Mouse (Mus musculus) heart, embryonic 14.5 days (tissue): Measurements from ENCODE around the gene Minpp1. TPM values are rescaled to one million over a fixed set of nuclear protein-coding genes. Genes with fewer than 3 reads are reported as not detected.
A peak's percentile ranks its signal among the peaks of the same experiment; 100 is the strongest.
"Not testable (repeated sequence)": the region's sequence is repeated elsewhere in the genome, so short reads cannot be mapped to it uniquely, and the experiment has no call there.

Experiments used
- ATAC-seq: fragments of 200-750 bp; cut with Nextera tagmentation; 2 replicates; pipeline ENCODE4 v1.8.0; 2017; ENCODE audit warnings: low read depth, moderate TSS enrichment; ENCODE audit not compliant: insufficient number of reproducible peaks, insufficient read depth, low FRiP score
- H3K27ac ChIP-seq, 2 experiments: fragments of 200-500 bp in 1 of 2; fragments of 300-500 bp in 1 of 2; sonication (generic) in 1 of 2; replicated peaks in 1 of 2; 2 replicates each; pipeline ENCODE4 v1.5.1; 2012 to 2014; ENCODE audit warnings: low read depth in 2 of 2, low read length in 2 of 2, control low read depth in 1 of 2, mild to moderate bottlenecking in 1 of 2, mixed read lengths in 1 of 2; ENCODE audit not compliant: control insufficient read depth in 1 of 2, insufficient read depth in 1 of 2
- H3K27me3 ChIP-seq: fragments of 300-500 bp; sonication (generic); 2 replicates; pipeline ENCODE4 v1.6.1; 2014; ENCODE audit warnings: mild to moderate bottlenecking, low read length, control low read depth; ENCODE audit not compliant: control insufficient read depth, insufficient read depth
- H3K36me3 ChIP-seq: fragments of 300-500 bp; sonication (generic); 2 replicates; pipeline ENCODE4 v1.6.1; 2014; ENCODE audit warnings: mild to moderate bottlenecking, control low read depth, low read length, mixed read lengths; ENCODE audit not compliant: control insufficient read depth, insufficient read depth
- H3K4me1 ChIP-seq, 2 experiments: fragments of 200-500 bp in 1 of 2; fragments of 300-500 bp in 1 of 2; sonication (generic) in 1 of 2; 2 replicates each; pipeline ENCODE4 v1.6.1; 2012 to 2014; ENCODE audit warnings: low read length in 2 of 2, control low read depth in 1 of 2, mixed read lengths in 1 of 2; ENCODE audit not compliant: control insufficient read depth in 2 of 2, insufficient read depth in 2 of 2
- H3K4me2 ChIP-seq: fragments of 300-500 bp; sonication (generic); 2 replicates; pipeline ENCODE4 v1.6.1; 2014; ENCODE audit warnings: mild to moderate bottlenecking, low read length
- H3K4me3 ChIP-seq, 2 experiments: fragments of 200-500 bp in 1 of 2; fragments of 300-500 bp in 1 of 2; sonication (generic) in 1 of 2; 2 replicates each; pipeline ENCODE4 v1.5.1; 2012 to 2014; ENCODE audit warnings: low read length in 2 of 2, mild to moderate bottlenecking in 2 of 2, control low read depth in 1 of 2, low read depth in 1 of 2, moderate library complexity in 1 of 2; ENCODE audit not compliant: control insufficient read depth in 1 of 2, insufficient read depth in 1 of 2
- H3K9ac ChIP-seq: fragments of 300-500 bp; sonication (generic); 2 replicates; pipeline ENCODE4 v1.6.1; 2014; ENCODE audit warnings: mild to moderate bottlenecking, low read length
- H3K9me3 ChIP-seq: fragments of 300-500 bp; sonication (generic); 2 replicates; pipeline ENCODE4 v1.6.1; 2016; ENCODE audit warnings: low read length, control low read depth; ENCODE audit not compliant: control insufficient read depth
- WGBS: fragments of 180-500 bp; shearing (Covaris S2); extraction: QIAGEN DNeasy Blood & Tissue Kit; methylation state at CpG from one replicate; pipeline ENCODE4 v1.1.7; 2014; 5-methylcytosine and 5-hydroxymethylcytosine counted together
- polyA plus RNA-seq: library from polyadenylated mRNA; unstranded; fragments of >200 nt; fragmentation: Nextera tagmentation; extraction: Ambion mirVana; gene quantifications from 2 replicates; pipeline ENCODE4 v1.2.1, GENCODE M21; 2014

Minpp1 gene
- polyA plus RNA-seq: 54.1 and 57.2 TPM in 2 replicates

- peaks cover 7 to 22% of the 10 kb centered on the region in 2 experiments for H3K4me1 ChIP-seq
- H3K27ac ChIP-seq: peak within 1 kb of the TSS; percentile 83 to 86
- ATAC-seq: peak; percentile 90
- no peaks in the 10 kb centered on the region for H3K36me3 ChIP-seq
- peak within 1 kb of the TSS; percentile 78 to 81 for H3K4me3 ChIP-seq
- H3K4me2 ChIP-seq: peak within 1 kb of the TSS; percentile 88
- under 1% methylated on average over 55 of the region's 64 CpGs for WGBS
- H3K9ac ChIP-seq: peak within 1 kb of the TSS; percentile 89
- no peaks in the 10 kb centered on the region for H3K9me3 ChIP-seq
- H3K27me3 ChIP-seq: no peaks in the 10 kb centered on the region
These were observed at the start of gene Minpp1 for GRCm38 (mm10) chr19:32485681-32486105. TSS of gene Minpp1 (plus strand) at chr19:32485769.

- ATAC-seq: no peak
- H3K9me3 ChIP-seq: peaks cover 3% of the 10 kb centered on the region
- WGBS: 94% methylated on average over 2 of the region's 2 CpGs
These were observed 46.2 kb upstream of the Minpp1 start for GRCm38 (mm10) chr19:32439356-32439755.

GRCm38 (mm10) chr19:32441568-32441967 lies 44.0 kb upstream of the Minpp1 start:
- Histone ChIP-seq H3K4me2 (no peak overlapping the region), H3K4me1 (peaks cover 6 to 8% of the 10 kb centered on the region in 2 experiments; a peak in 2 of 4 replicates), H3K27ac (no peak overlapping the region), H3K9me3 (peaks cover 3% of the 10 kb centered on the region), H3K4me3 (no peak overlapping the region), H3K9ac (no peak overlapping the region), H3K27me3 (no peaks in the 10 kb centered on the region), H3K36me3 (no peaks in the 10 kb centered on the region)
- 94% methylated on average over 10 of the region's 11 CpGs for WGBS
- no peak for ATAC-seq

More at GRCm38 (mm10) chr19:32439356-32439755, 46.2 kb upstream of the Minpp1 start:
- H3K27ac ChIP-seq: no peak overlapping the region
- H3K4me2 ChIP-seq: no peak overlapping the region
- H3K36me3 ChIP-seq: no peaks in the 10 kb centered on the region
- H3K4me3 ChIP-seq: no peak overlapping the region
- peaks cover 6 to 8% of the 10 kb centered on the region in 2 experiments; a peak in 2 of 4 replicates for H3K4me1 ChIP-seq
- H3K9ac ChIP-seq: no peak overlapping the region
- no peaks in the 10 kb centered on the region for H3K27me3 ChIP-seq

GRCm38 (mm10) chr19:32448931-32449330 lies 36.6 kb upstream of the Minpp1 start:
- Histone ChIP-seq H3K9me3 (no peaks in the 10 kb centered on the region), H3K36me3 (no peaks in the 10 kb centered on the region), H3K4me1 (no peaks in the 10 kb centered on the region), H3K9ac (no peak overlapping the region), H3K27me3 (no peaks in the 10 kb centered on the region), H3K27ac (no peak overlapping the region), H3K4me2 (no peak overlapping the region), H3K4me3 (no peak overlapping the region)
- ATAC-seq: no peak
- WGBS: 93% methylated on average over 10 of the region's 10 CpGs

GRCm38 (mm10) chr19:32452231-32452630 lies 33.3 kb upstream of the Minpp1 start:
- ATAC-seq: no peak
- H3K4me1 ChIP-seq: no peaks in the 10 kb centered on the region
- WGBS: 77% methylated on average over 4 of the region's 4 CpGs

GRCm38 (mm10) chr19:32456744-32457143 lies 28.8 kb upstream of the Minpp1 start:
- Histone ChIP-seq H3K36me3 (no peaks in the 10 kb centered on the region), H3K9ac (no peak overlapping the region), H3K4me3 (no peak overlapping the region), H3K27me3 (no peaks in the 10 kb centered on the region), H3K27ac (no peak overlapping the region), H3K4me1 (no peaks in the 10 kb centered on the region), H3K9me3 (0 out of 2 replicates have a peak, but pooled peaks cover 4% of the 10 kb centered on the region), H3K4me2 (no peak overlapping the region)
- ATAC-seq: no peak
- WGBS: 70% methylated on average over 2 of the region's 2 CpGs

More at GRCm38 (mm10) chr19:32452231-32452630, 33.3 kb upstream of the Minpp1 start:
- no peak overlapping the region for H3K9ac ChIP-seq
- no peaks in the 10 kb centered on the region for H3K9me3 ChIP-seq
- H3K27me3 ChIP-seq: no peaks in the 10 kb centered on the region
- no peak overlapping the region for H3K4me2 ChIP-seq
- no peak overlapping the region for H3K4me3 ChIP-seq
- H3K36me3 ChIP-seq: no peaks in the 10 kb centered on the region
- no peak overlapping the region for H3K27ac ChIP-seq

GRCm38 (mm10) chr19:32457631-32458030 lies 27.9 kb upstream of the Minpp1 start:
- not testable (repeated sequence) for H3K9ac ChIP-seq, H3K4me3 ChIP-seq, H3K27me3 ChIP-seq, H3K36me3 ChIP-seq, H3K4me1 ChIP-seq, H3K4me2 ChIP-seq, H3K9me3 ChIP-seq, H3K27ac ChIP-seq, ATAC-seq
- WGBS: 78% methylated on average over 8 of the region's 8 CpGs

GRCm38 (mm10) chr19:32463037-32463436 lies 22.5 kb upstream of the Minpp1 start:
- Histone ChIP-seq H3K27me3 (no peaks in the 10 kb centered on the region), H3K9ac (no peak overlapping the region), H3K4me3 (no peak overlapping the region), H3K27ac (no peak overlapping the region), H3K9me3 (0 out of 2 replicates have a peak, but pooled peaks cover 4% of the 10 kb centered on the region), H3K4me1 (no peaks in the 10 kb centered on the region), H3K4me2 (no peak overlapping the region), H3K36me3 (no peaks in the 10 kb centered on the region)
- ATAC-seq: no peak
- WGBS: 89% methylated on average over 6 of the region's 6 CpGs
